Mouse (Mus musculus) kidney, postnatal 0 days (tissue): ENCODE results near the gene Cry2. TPM values are rescaled to one million over a fixed set of nuclear protein-coding genes. Genes with fewer than 3 reads are reported as not detected.
A peak's percentile ranks its signal among the peaks of the same experiment; 100 is the strongest.

Experiments used
- ATAC-seq: fragments of 200-750 bp; cut with Nextera tagmentation; replicated peaks from 2 replicates; pipeline ENCODE4 v1.8.0; 2017; ENCODE audit warnings: low read depth, moderate number of reproducible peaks, moderate TSS enrichment, moderate library complexity; ENCODE audit not compliant: low FRiP score
- DNase-seq: peaks from one replicate; pipeline ENCODE4 v3.0.0-alpha.2; 2016; ENCODE audit warnings: low spot score
- H3K27ac ChIP-seq: fragments of 300-500 bp; sonication (generic); 2 replicates; pipeline ENCODE4 v1.5.1; 2014; ENCODE audit warnings: mild to moderate bottlenecking
- H3K27me3 ChIP-seq: fragments of 300-500 bp; sonication (generic); 2 replicates; pipeline ENCODE4 v1.6.1; 2014; ENCODE audit warnings: low read length, mixed read lengths; ENCODE audit not compliant: insufficient read depth
- H3K36me3 ChIP-seq: fragments of 300-500 bp; sonication (generic); 2 replicates; pipeline ENCODE4 v1.6.1; 2014; ENCODE audit warnings: low read length, mixed read lengths; ENCODE audit not compliant: insufficient read depth
- H3K4me1 ChIP-seq: fragments of 300-500 bp; sonication (generic); replicated peaks from 2 replicates; pipeline ENCODE4 v1.6.1; 2014; ENCODE audit warnings: antibody characterized with exemption, low read length, mixed read lengths; ENCODE audit not compliant: insufficient read depth
- H3K4me2 ChIP-seq: fragments of 300-500 bp; sonication (generic); 2 replicates; pipeline ENCODE4 v1.6.1; 2014; ENCODE audit warnings: mild to moderate bottlenecking, low read length, moderate library complexity, mixed read lengths
- H3K4me3 ChIP-seq: fragments of 300-500 bp; sonication (generic); replicated peaks from 2 replicates; pipeline ENCODE4 v1.5.1; 2014; ENCODE audit warnings: low read depth, low read length
- H3K9ac ChIP-seq: fragments of 300-500 bp; sonication (generic); 2 replicates; pipeline ENCODE4 v1.6.1; 2014; ENCODE audit warnings: low read depth, low read length
- H3K9me3 ChIP-seq: fragments of 300-500 bp; sonication (generic); replicated peaks from 2 replicates; pipeline ENCODE4 v1.6.1; 2016; ENCODE audit warnings: low read length, inconsistent platforms, mixed read lengths
- CTCF ChIP-seq: IDR thresholded peaks from 2 replicates; pipeline ENCODE4 v1.5.1; 2016; ENCODE audit warnings: antibody characterized with exemption, low read depth, mild to moderate bottlenecking, moderate library complexity
- WGBS: fragments of 180-500 bp; shearing (Covaris S2); extraction: QIAGEN DNeasy Blood & Tissue Kit; methylation state at CpG from one replicate; pipeline ENCODE4 v1.1.7; 2014; 5-methylcytosine and 5-hydroxymethylcytosine counted together
- polyA plus RNA-seq: library from polyadenylated mRNA; unstranded; fragments of >200 nt; fragmentation: Nextera tagmentation; extraction: Ambion mirVana; gene quantifications from 2 replicates; pipeline ENCODE4 v1.2.1, GENCODE M21; 2015

The Cry2 gene
- polyA plus RNA-seq, 1 experiment from 2014 or later = 10.1 TPM

GRCm38 (mm10) chr2:92377320-92377719 lies 56.5 kb downstream of the Cry2 start:
- WGBS = 95% methylated on average over 7 of the region's 7 CpGs
- no peak overlapping the region for H3K4me3 ChIP-seq
- no peak overlapping the region for H3K4me2 ChIP-seq
- ATAC-seq (no peak), DNase-seq (no peak)
- H3K27ac ChIP-seq = no peak overlapping the region
- no peak for TF ChIP-seq CTCF
- no peaks in the 10 kb centered on the region for H3K27me3 ChIP-seq
- peaks cover 16% of the 10 kb centered on the region for H3K4me1 ChIP-seq
- H3K9ac ChIP-seq = no peak overlapping the region
- H3K36me3 ChIP-seq = peaks cover 36% of the 10 kb centered on the region
- H3K9me3 ChIP-seq = no peaks in the 10 kb centered on the region

DNA sequence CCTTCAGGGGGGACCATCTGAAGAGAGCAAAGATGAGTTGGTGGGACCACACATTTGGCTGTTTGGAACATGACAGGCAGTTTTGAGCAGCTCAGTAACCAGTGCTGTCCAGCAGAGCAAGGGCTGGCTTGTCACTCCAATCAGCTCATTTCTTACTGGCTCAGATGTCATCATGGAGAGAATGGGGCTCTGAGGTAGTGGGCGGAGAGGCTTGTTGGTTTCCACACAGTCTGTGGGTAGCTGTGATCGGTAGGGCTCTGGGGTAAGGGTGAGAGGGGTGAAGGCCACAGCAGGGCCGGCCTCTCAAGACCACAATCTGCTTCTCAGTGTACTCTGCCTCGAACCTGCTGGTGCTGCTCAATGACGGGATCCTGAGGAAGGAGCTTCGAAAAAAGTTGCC lies 57.5 kb downstream of the Cry2 start:
- H3K4me3 ChIP-seq = peak overlapping the region; percentile 53; the same call in 1 of the 2 replicates
- no peak for ATAC-seq
- no peak for TF ChIP-seq CTCF
- WGBS = 85% methylated on average over 6 of the region's 6 CpGs
- H3K4me1 ChIP-seq = peaks cover 21% of the 10 kb centered on the region
- DNase-seq = no peak
- no peaks in the 10 kb centered on the region for H3K9me3 ChIP-seq
- H3K27ac ChIP-seq = no peak overlapping the region
- H3K4me2 ChIP-seq = peak overlapping the region; percentile 69
- H3K27me3 ChIP-seq = no peaks in the 10 kb centered on the region
- H3K9ac ChIP-seq = peak overlapping the region; percentile 75
- H3K36me3 ChIP-seq = peaks cover 27% of the 10 kb centered on the region

DNA sequence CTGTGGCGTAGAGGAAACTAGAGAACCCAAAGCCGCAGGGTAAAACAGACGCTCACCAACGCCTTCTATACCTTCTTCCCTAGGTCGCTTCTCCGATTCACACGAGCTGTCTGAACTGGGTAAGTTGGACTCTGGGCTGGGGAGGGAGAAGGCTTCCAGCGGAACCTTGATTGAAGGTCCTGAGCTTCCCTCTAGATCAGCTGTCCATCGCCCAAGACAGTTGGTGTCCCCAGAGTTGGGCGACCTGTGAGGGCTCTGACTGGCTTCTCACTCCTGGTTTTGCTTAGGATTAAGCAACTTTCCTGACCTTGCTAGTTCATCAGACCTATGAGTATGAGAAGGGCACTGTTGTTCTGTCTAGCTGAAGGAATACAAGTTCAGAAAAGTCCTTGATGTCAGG lies 58.1 kb downstream of the Cry2 start:
- Histone ChIP-seq H3K4me2 (peak overlapping the region; percentile 69), H3K9me3 (no peaks in the 10 kb centered on the region), H3K36me3 (peaks cover 22% of the 10 kb centered on the region), H3K4me1 (peaks cover 25% of the 10 kb centered on the region), H3K27ac (peak overlapping the region; percentile 97), H3K9ac (peak overlapping the region; percentile 75), H3K27me3 (no peaks in the 10 kb centered on the region), H3K4me3 (peak overlapping the region; percentile 53)
- no peak for ATAC-seq
- 7% methylated on average over 10 of the region's 10 CpGs for WGBS
- DNase-seq = no peak
- no peak for TF ChIP-seq CTCF

- Histone ChIP-seq H3K27ac (peak overlapping the region; percentile 97), H3K9me3 (no peaks in the 10 kb centered on the region), H3K36me3 (peaks cover 22% of the 10 kb centered on the region), H3K4me3 (peak overlapping the region; percentile 53), H3K27me3 (no peaks in the 10 kb centered on the region), H3K4me1 (peaks cover 25% of the 10 kb centered on the region), H3K9ac (peak overlapping the region; percentile 75), H3K4me2 (peak overlapping the region; percentile 69)
- peak; percentile 90 for ATAC-seq
- peak; percentile 100 for DNase-seq
- WGBS = under 1% methylated on average over 29 of the region's 29 CpGs
- TF ChIP-seq CTCF = peak; percentile 31; the same call in 1 of the 2 replicates
Measured at GRCm38 (mm10) chr2:92375099-92375623, 58.7 kb downstream of the Cry2 start.

DNA sequence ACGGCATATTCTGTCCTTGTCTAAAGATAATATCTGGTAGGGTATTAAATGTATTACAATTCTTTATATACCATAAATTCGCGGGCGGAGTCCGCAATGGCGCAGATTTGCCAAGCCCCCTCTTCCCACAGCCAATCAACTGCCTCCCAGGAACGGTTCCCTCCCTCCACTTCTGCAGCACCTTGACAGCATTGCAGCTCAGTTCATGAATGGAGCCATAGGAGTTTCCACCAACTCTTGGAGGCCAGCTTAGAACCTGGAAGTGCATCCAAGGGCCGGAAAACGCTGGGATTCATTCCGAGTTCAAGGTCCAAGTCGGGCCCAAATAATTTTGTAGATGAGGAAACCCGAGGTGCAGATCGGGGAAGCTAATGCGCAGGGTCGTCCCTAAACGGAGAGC lies 59.3 kb downstream of the Cry2 start, which contains the start of the genes Pex16 and Large2:
TSS of gene Pex16 (plus strand) at position 163 of the 400 bp plus-strand sequence.
TSS of gene Large2 (minus strand) at position 356 of the 400 bp plus-strand sequence.
- WGBS = 3% methylated on average over 16 of the region's 16 CpGs
- Histone ChIP-seq H3K27me3 (no peaks in the 10 kb centered on the region), H3K4me1 (peaks cover 25% of the 10 kb centered on the region), H3K36me3 (peaks cover 18% of the 10 kb centered on the region), H3K27ac (peak within 1 kb of the TSS; percentile 97), H3K9ac (peak within 1 kb of the TSS; percentile 75), H3K4me3 (peak within 1 kb of the TSS; percentile 53), H3K4me2 (peak within 1 kb of the TSS; percentile 69), H3K9me3 (no peaks in the 10 kb centered on the region)
- no peak for TF ChIP-seq CTCF
- DNase-seq = peak; percentile 68
- no peak for ATAC-seq

GRCm38 (mm10) chr2:92373437-92373813 lies 60.4 kb downstream of the Cry2 start:
- peaks cover 25% of the 10 kb centered on the region for H3K4me1 ChIP-seq
- H3K36me3 ChIP-seq = peaks cover 9% of the 10 kb centered on the region
- ATAC-seq = no peak
- no peak overlapping the region for H3K4me3 ChIP-seq
- no peak overlapping the region for H3K9ac ChIP-seq
- no peaks in the 10 kb centered on the region for H3K9me3 ChIP-seq
- no peak for DNase-seq
- no peaks in the 10 kb centered on the region for H3K27me3 ChIP-seq
- H3K27ac ChIP-seq = peak overlapping the region; percentile 97
- WGBS = 77% methylated on average over 11 of the region's 11 CpGs
- no peak for TF ChIP-seq CTCF
- no peak overlapping the region for H3K4me2 ChIP-seq
